Mouse (Mus musculus) ZHBTc4 (cell line): ENCODE data around the gene Ugt1a10.
"Not testable (repeated sequence)": the region's sequence is repeated elsewhere in the genome, so short reads cannot be mapped to it uniquely, and the experiment has no call there.

Experiments
- DNase-seq: peaks from one replicate; pipeline ENCODE4 v3.0.0-alpha.2; 2011; ENCODE audit warnings: low read depth, low spot score

Gene Ugt1a10

DNA sequence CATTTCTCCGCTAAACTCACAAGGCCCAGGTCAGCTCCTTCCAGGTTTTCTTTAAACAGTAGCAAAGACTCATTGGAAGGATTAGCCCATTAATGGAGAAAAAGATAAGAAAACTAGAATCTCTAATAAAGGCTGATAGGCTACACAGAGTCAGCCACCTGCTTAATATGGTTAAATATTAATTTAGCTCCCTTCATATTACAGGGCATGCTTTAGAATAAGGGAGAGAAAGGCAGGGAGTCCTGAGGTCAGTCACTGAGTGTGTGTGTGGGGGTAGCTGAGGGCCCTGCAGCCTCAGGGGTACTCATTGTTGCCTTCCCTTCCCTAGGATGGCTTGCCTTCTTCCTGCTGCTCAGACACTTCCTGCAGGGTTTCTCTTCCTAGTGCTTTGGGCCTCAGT, 83.0 kb downstream of the Ugt1a10 start:
- no peak for DNase-seq

DNA sequence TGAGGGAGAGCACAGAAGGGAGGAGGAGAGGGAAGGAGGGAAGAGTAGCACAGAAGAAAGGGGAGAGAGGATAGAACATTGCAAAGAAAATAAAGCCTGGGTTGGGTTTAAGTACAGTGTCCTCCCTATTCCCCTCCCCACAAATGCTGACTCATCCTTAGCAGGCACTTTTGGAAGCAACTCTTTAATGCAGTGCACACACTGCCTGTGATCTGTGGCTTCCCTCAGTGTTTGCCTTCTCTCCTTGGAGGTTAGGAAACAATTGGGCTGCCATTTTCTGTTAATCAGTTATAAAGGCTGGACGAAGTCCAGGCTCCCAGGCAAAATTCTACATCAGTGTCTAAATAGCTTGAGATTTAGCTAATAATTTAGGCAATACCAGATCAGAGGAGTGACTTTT, 85.3 kb downstream of the Ugt1a10 start:
- not testable (repeated sequence) for DNase-seq

DNA sequence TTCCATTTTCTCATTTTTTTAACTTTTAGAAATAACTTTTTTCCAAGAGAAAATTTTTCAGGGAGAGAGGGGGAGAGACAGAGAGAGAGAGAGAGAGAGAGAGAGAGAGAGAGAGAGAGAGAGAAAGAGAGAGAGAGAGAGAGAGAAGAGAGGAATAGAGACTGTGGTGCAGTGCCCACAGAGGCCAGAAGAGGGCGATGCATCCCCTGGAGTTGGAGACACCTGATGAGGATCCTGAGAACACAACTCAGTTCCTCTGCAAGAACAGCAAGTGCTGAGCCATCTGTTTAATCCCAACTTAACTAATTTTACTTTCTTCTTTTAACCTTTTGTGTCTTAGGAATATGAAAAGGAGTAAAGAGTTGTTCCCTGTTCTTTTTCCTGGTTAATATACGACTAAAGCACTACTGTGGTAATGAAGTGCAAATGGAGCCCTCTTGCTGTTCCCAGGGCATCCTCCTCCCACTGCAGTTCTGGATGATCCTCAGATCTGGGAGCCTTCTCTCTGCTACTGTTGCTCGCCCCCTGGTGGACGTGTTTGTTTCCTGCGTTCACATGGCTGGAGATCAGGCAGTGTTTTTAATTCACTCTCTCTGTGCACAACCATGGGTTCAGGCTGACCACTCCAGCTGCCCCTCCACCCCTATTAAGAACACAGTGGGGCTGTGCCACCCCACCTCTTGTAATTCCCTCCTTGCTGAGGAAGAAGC, 88.9 kb downstream of the Ugt1a10 start:
- DNase-seq = peak; percentile 15

DNA sequence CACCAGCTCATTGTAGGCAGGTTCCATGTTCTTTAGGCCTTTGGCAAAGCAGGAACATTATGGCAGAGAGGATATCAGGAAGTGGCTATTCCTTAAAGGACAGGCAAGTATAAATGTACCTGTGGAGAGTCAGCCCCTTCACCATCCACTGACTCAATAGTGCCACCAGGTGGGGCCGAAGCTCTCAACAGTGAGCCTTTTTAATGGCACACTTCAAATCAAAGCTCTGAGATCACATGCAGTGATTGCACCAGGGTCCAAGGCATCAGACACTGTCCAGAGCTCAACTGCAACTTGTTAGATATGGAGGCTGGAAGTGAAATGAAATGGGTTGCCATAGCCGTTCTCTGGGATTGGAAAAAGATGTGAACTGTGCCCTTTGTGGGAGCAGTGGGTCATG, 90.1 kb downstream of the Ugt1a10 start:
- peak; percentile 60 for DNase-seq

DNA sequence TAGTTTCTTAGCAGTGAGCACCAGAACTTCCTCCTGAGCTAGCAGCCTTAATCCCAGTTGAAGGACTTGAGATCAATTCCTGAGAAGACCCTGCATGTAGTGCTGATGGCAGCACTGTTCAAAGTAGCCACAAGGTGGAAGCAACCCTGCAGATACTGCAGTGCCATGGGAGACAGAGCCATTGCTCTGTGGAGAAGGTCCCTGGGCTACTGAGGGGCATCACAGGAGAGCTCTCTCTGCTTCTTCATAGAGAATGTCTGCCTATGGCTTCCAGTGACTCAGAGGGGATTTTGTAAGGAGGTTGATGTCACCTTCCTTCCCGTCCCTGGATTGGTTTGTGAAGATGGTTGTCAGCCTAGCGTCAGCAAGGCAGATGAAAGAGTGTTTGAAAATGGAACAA, 94.9 kb downstream of the Ugt1a10 start:
- peak; percentile 21 for DNase-seq

DNA sequence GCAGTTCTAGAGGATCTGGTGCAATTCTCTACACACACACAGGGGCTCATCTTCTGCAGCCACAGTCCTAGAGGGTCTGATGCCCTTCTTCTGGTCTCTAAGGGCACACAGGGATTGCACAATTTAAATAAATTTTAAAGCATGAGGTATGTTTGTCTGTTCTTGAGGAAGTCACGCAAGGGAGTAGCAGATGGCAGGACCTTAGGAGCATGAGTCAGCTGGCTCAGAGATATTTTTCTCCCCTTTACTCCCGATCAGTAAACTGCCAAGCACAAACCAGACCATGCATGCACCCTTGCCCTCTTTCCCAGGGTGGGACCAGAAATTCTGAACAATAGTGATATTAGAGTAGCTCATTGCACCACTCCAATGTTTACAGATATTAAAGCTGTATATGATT, 103.2 kb downstream of the Ugt1a10 start:
- no peak for DNase-seq

DNA sequence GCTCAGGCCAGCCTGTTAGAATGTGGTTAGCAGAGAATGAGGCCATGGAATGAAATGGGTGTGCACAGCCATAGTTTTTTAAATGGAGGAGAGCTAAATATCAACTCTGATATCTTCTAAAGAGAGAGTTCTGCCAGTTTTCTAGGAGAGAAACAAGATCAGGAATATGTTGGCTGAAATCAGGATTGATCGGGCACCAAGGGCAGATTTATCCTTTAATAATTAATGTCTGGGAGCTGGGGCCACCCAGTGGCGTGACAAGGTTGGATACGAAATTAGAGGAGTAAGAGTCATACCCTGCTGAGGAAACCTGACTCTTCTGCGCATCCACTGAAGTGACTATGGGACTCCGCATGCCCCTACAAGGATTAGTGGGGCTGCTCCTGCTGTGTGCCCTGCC, 110.5 kb downstream of the Ugt1a10 start, which contains the start of gene Ugt1a5:
Gene Ugt1a5, plus strand, starts transcription at position 302 of the 400 bp plus-strand sequence.
- no peak for DNase-seq

DNA sequence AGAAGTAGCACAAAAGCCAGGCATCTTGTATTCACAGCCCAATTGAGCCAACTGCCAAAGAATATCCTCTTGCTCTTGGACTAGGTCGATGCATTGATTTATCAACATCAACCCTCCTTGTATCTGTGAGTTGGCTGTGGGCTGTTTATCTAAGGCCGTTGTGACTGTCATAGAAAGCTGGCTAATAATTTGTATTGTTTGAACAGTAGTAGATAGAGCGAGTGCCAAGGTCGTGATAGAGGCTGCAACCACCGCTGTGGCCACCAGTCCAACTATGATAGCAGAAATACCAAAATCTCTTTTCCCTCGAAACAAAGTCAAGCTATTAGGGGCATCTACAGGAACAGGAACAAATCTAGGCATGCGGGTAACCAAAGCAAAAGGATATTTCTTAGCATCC, 117.0 kb downstream of the Ugt1a10 start:
- DNase-seq = not testable (repeated sequence)

DNA sequence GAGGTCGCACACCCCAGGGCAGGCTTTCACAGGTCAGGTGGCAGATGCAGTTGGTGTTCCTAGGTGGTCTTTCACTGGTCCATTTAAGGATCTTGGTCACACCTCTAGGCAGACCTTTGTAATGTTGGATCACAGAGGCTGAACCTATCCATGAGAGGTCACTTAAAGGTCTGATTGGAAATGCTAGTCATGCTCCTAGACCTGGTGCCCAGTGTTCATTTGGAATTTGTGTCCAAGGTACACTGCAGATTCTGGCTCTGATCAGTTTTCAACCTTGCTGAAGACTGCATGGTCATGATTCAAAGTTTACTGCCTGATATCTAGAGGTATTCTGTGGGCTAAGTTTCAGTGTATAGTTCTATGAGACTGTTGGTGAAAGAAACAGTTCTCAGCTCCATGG, 124.5 kb downstream of the Ugt1a10 start:
- no peak for DNase-seq

DNA sequence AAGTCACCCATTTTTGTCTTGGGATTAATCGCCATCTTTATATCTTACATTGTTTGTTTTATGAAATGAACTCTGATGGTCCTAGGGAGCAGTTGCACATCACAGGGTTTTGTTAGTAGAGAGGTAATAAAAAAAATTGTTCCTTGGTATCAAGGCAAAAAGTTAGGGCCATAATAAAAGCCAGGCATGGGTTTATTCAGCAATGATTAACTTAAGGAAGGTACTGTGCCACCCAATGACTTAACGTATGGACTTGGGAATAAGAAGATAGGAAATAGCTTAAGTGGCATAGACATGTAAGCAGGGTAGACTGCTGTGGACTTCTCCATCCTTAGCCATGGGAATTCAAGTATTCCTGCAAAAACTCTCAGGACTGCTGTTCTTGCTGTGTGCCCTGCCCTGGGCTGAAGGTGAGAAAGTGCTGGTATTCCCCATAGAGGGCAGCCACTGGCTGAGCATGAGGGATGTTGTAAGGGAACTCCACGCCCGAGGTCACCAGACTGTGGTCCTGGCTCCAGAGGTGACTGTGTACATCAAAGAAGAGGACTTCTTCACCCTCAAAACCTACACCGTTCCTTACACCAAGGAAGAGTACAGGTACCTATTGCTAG, 131.2 kb downstream of the Ugt1a10 start:
- no peak for DNase-seq

DNA sequence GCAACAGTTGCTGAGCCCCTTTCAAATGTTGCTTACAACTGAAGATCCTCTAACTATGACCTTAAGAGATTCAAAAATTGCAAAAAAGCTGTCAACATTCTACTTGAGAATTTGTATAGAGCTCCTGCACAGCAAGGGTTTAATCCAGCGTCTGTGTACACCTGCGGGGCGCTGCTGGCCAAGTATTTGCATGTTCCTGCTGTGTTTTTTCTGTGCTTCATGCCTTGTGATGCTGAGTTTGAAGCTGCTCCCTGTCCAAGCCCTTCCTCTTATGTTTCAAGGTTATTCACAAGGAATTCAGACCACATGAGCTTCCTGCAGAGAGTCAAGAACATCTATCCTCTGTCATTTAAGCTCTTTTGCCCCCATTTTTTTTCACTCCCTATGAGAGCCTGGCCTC, 136.9 kb downstream of the Ugt1a10 start:
- no peak for DNase-seq

DNA sequence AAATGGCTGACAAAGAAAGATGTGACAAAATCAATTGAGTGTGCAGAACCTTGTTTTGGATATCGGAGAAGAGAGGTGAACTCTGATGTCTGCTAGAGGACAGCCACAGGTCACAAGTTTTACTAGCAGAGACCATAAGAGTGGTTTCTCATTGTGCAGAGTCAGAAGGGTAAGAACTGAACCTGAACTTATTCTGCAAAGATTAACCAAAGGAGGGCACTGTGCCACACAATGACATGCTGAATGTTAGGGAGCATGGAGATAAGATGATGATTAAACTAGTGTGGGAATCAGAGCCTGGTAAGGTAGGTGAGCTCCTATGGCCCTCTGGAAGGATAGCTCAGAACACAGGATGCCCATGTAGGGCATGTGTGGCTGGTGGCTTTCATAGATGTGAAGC, 140.5 kb downstream of the Ugt1a10 start:
- DNase-seq = no peak

DNA sequence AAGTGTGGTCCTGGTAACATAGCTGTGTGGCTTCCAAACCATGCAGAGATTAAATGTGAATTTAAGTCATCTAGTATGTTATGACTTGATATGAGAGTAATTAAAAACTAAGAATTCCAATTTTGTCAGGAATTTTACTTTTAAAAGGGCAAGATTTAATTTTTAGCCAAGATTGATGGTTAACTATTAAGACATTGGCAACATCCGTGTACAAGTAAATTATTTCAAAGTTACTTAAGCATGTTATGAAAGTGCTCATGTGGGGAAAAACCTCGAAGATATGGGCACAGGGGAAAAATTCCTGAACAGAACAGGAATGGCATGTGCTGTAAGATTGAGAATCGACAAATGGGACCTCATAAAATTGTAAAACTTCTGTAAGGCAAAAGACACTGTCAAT, 142.3 kb downstream of the Ugt1a10 start:
- DNase-seq = no peak

DNA sequence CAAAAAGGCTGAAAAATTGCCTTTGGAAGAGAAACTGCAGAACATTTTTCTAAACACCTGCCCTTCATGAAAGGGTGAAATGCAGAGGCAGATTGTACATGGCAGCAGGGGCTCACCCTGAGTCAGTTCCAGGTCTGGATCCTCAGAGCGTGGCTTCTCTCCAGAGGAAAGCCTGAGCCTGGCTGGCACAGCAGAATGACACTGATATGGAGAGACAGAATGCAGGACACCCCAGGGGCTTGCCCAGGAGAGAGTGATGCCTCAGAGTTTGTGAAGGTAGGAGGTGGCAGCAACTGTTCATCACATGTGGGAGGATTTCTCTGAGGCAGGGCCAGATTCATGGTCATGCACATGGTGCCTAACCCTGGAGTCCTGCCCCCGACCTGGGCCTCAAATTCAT, 144.8 kb downstream of the Ugt1a10 start:
- no peak for DNase-seq

DNA sequence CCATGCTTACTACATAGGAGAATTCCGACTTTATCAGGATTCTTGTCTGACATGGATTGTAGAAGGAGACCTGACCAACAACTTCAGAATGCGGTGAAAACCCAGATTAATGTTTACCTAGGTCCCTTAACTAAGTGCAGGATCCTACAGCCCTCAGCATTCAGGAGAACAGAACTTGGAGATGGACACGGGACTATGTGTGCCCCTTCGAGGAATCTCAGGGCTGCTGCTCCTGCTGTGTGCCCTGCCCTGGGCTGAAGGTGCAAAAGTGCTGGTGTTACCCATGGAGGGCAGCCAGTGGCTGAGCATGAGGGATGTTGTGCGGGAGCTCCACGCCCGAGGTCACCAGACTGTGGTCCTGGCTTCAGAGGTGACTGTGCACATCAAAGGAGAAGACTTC, 145.3 kb downstream of the Ugt1a10 start, which contains the start of gene Ugt1a2:
Gene Ugt1a2, plus strand, starts transcription at position 146 of the 400 bp plus-strand sequence.
- DNase-seq = no peak

DNA sequence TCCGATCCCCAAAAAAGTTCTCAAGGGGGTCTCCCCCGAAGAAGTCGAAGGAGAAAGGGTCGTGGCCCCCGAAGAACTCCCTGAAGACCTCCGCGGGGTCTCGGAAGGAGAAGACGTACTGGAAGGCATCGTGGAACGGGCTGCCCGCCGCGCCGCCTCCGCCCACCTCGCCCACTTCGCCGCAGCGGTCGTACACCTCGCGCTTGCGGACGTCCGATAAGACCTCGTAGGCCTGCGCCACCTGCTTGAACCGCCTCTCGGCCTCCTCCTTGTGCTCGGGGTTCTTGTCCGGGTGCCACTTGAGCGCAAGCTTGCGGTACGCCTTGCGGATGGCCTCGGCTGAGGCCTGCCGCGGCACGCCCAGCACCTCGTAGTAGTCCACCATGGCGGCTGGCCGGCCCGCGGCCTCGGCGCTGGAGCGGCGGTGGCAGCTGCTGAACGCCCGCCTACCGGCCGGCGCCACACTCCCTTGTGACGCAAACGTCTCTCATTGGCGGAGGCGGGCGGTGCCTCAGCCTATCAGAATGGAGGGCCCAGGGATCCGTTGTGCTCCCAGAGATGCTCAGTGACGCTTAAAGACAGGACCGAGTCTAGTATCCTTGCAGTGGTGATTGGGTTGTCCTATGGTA, 150.2 kb downstream of the Ugt1a10 start, which contains the start of gene Dnajb3:
Gene Dnajb3, minus strand, starts transcription at position 489 of the 629 bp plus-strand sequence.
- DNase-seq = peak; percentile 84

DNA sequence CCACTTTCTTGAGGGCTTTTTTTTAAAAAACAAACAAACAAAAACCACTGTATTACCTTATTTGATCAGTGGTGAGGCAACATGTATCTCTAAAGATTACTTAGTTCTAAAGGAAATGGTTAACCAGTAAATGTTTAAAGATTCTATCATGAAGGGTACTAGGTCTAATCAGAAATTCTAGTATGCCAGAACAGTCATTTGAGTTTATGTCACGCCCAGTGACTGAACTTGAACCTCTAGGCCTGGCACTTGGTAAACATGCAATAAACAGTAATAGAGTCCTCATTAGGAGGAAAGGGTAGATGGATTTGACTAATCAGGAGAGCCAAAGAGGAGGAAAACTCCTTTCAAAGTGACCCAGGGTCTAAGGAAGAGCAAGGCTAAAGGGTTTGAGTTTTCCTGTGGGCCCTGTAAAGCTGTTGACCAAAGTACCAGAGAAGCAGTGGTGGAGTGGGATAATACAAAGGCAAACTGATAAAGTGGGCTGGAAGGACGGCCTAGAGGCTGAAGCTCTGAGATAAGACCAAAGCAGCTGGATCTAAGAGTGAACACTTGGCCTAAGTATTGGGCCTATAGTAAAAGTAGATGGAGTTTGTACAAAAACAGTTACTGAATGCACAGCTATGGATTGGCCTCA, 151.8 kb downstream of the Ugt1a10 start:
- no peak for DNase-seq

DNA sequence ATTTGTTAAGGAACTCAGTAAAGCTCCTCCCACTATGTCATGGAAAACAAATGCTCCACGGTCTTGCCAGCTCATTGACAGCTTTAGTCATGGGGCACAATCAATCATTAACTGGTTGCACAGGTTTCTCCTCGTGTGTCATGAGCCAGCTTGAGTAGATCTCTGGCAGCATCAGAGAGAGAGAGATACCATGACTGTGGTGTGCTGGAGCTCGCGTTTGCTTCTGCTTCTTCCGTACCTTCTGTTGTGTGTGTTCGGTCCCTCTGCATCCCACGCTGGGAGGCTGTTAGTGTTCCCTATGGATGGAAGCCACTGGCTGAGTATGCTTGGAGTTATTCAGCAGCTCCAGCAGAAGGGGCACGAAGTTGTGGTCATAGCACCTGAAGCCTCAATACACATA, 156.6 kb downstream of the Ugt1a10 start, which contains the start of gene Ugt1a1:
Gene Ugt1a1, plus strand, starts transcription at position 148 of the 400 bp plus-strand sequence.
- no peak for DNase-seq

DNA sequence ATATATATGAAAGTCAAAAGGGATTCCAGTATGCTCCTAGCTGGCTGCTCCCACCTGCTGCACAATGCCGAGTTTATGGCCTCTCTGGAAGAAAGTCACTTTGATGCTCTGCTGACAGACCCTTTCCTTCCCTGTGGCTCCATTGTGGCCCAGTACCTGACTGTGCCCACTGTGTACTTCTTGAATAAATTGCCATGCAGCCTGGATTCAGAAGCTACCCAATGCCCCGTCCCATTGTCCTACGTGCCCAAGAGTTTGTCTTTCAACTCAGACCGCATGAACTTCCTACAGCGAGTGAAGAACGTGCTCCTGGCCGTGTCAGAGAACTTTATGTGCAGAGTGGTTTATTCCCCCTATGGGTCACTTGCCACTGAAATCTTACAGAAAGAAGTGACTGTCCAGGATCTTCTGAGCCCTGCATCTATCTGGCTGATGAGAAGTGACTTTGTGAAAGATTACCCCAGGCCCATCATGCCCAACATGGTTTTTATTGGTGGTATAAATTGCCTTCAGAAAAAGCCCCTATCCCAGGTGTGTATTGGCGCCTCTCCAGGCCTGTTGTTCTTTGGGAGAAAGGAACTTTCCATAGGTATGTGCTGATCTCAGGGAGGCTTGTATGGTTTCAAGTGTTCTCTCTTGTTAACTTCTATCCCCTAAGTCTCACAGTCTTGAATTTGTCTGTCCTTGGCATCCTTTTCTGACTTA, 157.3 kb downstream of the Ugt1a10 start:
- DNase-seq = no peak

DNA sequence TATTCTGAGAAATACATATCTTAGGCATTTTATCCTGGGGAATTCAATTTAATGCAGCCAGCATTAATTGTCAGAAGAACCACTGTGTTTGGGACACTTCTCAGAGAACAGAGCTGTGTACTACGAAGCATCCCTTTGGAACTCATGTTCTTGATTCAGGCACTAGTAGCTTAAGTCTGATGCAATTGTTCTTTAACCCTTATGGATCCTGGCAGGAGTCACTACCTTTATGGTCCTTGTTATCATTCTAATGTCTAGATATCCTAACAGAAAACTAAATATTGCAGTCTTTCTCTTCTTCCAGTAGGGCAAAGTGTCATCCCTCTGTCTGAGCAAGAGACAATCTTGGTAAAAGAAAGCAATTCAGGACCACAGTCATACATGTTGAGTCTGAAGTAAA, 157.9 kb downstream of the Ugt1a10 start:
- no peak for DNase-seq

DNA sequence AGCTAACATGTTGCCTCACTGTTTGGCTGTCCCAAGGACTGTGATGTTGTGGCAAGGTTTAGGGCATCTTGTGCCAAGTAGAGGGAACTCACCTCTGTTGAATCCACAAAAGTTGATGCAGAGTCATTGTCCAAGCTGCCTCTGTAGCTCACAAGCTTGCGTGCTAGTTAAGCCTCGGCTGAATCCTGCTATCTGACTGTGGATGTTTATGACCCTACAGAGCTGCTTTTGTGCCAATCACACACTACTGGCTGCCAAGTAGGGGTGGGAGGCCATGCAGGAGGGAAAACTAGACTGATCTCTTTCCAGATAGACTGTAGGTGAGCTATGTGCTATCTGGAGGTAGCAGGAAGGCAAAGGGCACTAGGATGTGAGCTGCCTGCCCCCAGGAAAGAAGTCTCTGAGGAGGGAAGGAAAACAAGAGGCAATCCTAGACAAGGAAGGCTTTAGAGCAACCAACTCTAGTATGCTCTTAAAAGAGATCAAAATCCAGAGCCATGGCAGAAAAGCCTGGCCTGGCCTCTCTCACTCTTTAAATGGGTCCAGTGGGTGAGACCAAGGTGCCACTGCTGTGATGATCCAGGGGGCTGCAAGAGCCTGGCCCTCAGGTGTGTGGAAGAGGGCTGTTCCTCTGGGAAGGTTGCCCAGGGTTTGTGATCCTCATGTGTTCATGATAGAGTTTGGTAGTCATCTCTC, 158.7 kb downstream of the Ugt1a10 start:
- DNase-seq = no peak
